Mouse (Mus musculus): ENCODE data around the gene Ccr4.
"Not testable (repeated sequence)": the region's sequence is repeated elsewhere in the genome, so short reads cannot be mapped to it uniquely, and the experiment has no call there.

Gene Ccr4

DNA sequence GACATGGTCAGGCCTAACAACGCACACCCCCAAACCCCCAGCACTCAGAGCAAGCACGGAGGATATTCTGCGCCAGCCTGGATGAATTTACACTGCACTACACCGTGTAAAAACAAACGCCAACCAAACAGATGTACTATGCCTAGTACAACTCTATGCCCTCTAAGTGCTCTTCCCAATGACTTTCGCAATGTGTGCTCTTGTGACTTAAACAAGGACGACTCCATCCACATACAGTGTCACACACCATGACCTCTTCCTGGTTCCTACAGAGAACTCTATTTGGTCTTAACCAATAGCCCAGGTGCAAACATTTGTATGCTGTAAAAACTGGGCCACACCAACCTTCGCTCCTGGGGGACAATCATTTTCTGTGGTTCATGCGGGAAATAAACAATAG is 17.8 kb upstream of the Ccr4 start:
- no peak for DNase-seq (ENCODE audit: low spot score in 2 of 2)

DNA sequence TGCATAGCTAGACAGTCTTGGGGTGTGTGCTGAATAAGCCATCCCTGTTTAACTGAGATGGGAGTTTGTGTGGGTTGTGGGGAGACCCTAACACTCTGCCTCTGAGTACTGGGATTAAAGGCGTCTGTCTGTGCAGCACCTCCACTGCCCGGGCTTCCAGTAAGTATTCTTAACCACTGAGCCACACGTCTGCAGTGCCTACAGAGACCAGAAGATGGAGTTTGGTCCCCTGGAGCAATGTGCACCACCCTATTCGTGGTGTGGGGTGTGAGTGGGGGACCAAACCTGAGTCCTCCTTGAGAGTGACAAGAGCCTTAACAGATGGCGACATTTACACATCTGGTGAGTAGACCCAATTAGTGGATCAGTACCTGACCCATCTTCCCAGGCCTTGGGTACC is 17.3 kb upstream of the Ccr4 start:
- no peak for DNase-seq (ENCODE audit: low spot score in 2 of 2)

- not testable (repeated sequence) for DNase-seq (ENCODE audit: low spot score in 2 of 2)
These were observed 15.8 kb upstream of the Ccr4 start for GRCm38 (mm10) chr9:114520529-114520928.

- no peak for DNase-seq (ENCODE audit: low spot score in 2 of 2)
These were observed 14.2 kb upstream of the Ccr4 start for GRCm38 (mm10) chr9:114518812-114519477.

DNA sequence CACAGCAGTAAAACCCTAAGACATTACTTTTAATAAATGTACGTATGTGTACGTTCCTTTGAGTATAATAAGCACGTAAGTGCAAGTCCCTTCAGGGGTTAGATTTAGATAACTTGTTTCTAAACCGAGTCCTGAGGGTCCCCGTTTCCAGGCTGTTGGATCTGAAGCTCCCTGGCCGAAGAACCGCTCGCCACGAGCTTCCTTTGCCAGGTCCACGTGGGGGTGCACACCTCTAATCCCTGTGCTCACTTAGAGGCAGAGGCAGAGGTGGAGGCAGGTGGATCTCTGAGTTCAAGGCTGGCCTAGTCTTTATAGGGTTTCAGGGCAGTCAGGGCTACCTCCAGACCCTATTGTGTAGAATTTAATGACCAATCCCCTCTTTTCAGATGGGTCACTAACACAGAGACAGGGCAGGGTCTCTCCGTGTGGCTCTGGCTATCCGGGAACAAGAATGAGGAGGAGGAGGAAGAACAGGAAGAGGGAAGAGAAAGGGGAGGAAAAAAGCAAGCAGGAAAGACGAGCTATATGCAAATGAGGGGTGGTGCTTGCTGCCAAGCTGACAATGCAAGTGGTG is 13.3 kb upstream of the Ccr4 start:
- DNase-seq (ENCODE audit: low spot score in 2 of 2), result no peak

DNA sequence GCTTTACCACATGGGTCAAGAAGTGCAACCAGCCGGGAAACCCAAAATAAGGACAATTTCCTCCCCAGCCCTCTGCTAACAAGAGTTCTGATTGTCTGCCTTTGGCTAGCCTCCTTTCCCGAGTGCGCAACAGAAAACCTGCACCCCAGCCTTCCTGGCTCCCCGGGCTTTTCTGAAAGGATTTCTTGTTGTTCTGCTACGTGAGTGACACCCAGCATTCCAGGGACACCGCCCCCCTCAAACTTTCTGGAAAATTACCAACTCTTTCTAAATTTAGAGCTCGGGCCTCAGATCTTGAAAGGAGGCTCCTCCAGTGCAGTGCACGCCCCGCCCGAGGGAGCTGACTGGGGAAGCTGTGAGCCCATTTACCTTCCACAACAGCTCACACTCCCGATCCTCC is 10.6 kb upstream of the Ccr4 start, which contains the start of gene C130032M10Rik:
TSS of gene C130032M10Rik (plus strand) at position 334 of the 400 bp plus-strand sequence.
- no peak for DNase-seq (ENCODE audit: low spot score in 2 of 2)

DNA sequence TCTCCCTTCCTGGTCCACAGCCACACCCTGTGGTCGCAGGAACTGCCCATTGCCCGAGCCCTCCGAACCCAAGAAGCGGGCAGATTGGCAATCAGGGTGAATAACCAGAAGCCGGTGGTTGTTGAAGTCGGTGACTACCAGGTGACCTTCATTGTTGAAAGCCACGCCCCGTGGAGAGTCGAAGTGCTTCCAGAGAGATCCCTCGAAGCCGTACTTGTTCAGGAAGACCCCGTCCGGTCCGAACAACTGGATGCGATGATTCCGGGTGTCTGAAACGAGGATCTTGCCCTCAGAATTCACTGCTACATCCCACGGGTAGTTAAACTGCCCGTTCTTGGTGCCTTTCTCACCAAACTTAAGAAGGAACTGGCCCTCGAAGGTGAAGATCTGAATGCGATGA is 8.1 kb upstream of the Ccr4 start:
- DNase-seq (ENCODE audit: low spot score in 2 of 2), result no peak

- no peak for DNase-seq (ENCODE audit: low spot score in 2 of 2)
These were observed 5.1 kb upstream of the Ccr4 start for GRCm38 (mm10) chr9:114509785-114510184.

GRCm38 (mm10) chr9:114507421-114507820 is 2.7 kb upstream of the Ccr4 start:
- DNase-seq (ENCODE audit: low spot score in 2 of 2), result no peak

GRCm38 (mm10) chr9:114506564-114506963 is 1.8 kb upstream of the Ccr4 start:
- DNase-seq (ENCODE audit: low spot score in 2 of 2), result no peak

DNA sequence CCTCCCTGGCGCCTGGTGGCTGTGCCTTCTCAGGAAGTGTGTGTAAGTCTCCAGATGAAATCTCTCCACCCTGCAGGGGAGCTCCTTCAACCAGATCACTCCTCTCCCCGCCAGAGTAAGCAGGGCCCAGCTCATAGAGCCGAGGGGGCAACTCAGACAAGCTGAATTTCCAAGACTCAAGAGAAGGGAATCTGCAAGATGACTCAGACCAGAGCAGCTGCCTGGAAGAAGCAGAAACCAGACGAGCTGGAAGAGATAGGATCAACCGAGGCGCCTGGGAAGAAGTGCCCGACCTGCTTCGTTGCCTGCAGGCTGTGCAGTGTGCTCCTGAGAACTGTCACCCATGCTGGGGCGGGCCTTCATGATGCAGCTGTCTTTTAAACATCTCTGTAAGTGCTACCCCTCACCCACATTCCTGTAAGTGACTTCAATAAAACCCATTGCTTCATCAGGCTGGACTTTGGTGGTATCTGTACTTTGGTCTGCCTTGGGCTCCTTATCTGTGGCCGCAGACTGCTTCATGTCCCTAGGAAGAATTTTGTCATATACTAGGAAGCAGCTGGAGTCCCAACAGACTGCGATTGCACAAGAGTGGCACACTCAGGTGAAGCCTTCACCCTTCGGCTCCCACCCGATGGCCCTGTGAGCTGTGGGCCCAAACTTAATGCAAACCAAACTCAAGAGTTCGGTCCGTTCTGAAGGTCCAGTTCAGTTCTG is 1.8 kb downstream of the Ccr4 start:
- no peak for DNase-seq (ENCODE audit: low spot score in 2 of 2)

GRCm38 (mm10) chr9:114501913-114502312 is 2.8 kb downstream of the Ccr4 start:
- no peak for DNase-seq (ENCODE audit: low spot score in 2 of 2)

- no peak for DNase-seq (ENCODE audit: low spot score in 2 of 2)
These were observed 3.6 kb downstream of the Ccr4 start for GRCm38 (mm10) chr9:114501111-114501510.

DNA sequence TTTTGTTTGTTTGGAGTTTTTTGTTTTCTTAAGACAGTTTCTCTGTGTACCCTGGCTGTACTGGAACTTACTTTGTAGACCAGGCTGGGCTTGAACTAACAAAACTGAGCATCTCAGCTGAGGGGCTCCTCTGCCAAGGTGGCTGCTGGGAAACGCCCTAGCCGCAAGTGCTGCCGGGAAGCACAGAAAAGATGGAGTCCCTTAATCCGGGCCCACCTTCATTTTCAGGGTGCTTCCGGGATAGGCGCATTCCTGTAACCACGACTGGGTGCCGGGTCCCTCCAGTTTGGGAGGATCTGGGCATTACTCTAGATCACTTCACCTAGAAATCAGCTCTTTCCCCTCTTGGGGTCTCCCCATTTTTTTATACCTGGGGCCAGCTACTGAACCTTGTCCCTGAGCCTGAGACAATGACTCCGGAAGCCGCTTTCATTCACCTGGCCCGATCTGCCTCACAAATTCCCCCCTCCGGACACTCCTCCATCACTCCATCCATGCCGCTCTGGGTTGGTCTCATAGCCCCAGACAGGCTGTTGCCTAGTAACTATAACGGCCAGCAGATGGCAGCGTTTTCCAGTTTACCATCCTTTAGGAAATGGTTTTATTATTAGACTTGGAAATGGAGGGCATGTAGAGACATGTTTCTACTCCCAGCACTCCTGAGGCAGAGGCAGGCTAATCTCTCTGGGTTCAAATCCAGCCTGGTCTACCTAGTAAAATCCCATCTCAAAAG is 4.8 kb downstream of the Ccr4 start:
- peak in 1 of 2 experiments; percentile 33 for DNase-seq (ENCODE audit: low spot score in 2 of 2)

DNA sequence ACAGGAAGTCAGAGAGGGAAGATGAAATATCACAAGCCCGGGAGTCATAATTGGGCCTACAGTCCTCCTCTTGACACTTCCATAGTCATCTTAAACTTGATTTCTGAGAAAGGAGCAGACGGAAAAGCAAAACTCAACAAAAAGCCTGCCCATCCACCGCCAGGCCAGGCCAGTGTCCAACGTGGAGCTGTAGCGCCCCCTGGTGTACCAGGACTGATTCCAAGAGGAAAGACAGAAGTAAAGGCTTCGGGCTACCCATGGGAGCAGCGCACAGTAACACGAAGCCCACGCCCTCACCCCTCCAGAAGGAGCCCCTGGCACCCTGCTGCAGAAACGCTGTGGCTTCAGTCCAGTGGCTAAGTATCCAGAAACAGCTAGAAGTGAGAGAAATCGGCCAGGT is 6.5 kb downstream of the Ccr4 start:
- DNase-seq (ENCODE audit: low spot score in 2 of 2), result peak; percentile 40 to 73

GRCm38 (mm10) chr9:114496469-114496868 is 8.2 kb downstream of the Ccr4 start:
- DNase-seq (ENCODE audit: low spot score in 2 of 2), result no peak

- DNase-seq (ENCODE audit: low spot score in 2 of 2), result no peak
These were observed 17.0 kb downstream of the Ccr4 start for GRCm38 (mm10) chr9:114487481-114488258.

GRCm38 (mm10) chr9:114486808-114487207 is 17.9 kb downstream of the Ccr4 start:
- DNase-seq (ENCODE audit: low spot score in 2 of 2), result no peak

- no peak for DNase-seq (ENCODE audit: low spot score in 2 of 2)
These were observed 19.9 kb downstream of the Ccr4 start for GRCm38 (mm10) chr9:114484771-114485170.

DNA sequence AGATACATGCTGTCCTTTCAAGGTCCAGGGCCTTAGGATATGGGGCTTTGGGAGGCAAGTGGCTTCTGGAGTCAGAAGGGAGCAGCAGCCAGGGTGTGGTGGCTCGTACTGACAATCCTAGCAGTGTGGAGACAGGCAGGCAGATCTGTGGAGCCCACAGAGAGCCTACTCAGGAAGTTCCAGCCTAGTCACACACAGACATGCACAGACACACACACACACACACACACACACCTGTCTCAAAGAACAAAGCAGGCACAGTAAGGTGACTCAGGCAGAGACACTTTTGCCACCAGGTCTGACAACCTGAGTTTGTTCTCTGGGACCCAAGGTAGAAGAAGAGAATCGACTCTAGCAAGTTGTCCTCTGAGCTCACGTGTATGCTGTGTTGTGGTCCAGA is 23.8 kb downstream of the Ccr4 start:
- no peak for DNase-seq (ENCODE audit: low spot score in 2 of 2)

DNA sequence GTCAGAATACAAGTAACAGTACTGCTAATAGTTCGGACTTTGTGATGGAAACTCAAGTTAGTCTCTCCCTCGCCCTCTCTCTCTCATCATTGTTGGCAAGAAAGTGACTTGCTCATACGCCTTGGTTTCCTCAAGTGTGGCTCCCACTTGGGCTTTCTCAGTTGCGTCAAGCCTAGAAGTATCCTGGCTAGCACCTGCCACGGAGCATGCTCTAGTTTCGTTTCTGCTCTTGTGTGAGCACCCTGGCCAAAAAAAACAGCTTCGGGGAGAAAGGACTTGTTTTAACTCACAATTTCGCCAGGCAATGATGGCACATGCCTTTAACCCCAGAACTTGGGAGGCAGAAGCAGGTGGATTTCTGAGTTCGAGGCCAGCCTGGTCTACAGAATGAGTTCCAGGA is 27.7 kb downstream of the Ccr4 start:
- no peak for DNase-seq (ENCODE audit: low spot score in 2 of 2)

GRCm38 (mm10) chr9:114471892-114472291 is 32.8 kb downstream of the Ccr4 start:
- DNase-seq (ENCODE audit: low spot score in 2 of 2), result no peak

Measured in frontal cortex, postnatal 14 days (tissue).